Mouse (Mus musculus) liver, adult 2 months (tissue): ENCODE results near the gene Patj.

Experiments used
- CTCF ChIP-seq: fragments of 200-500 bp; IDR thresholded peaks from 2 replicates; pipeline ENCODE4 v1.5.1; 2011; ENCODE audit warnings: low read depth, low read length, control low read depth
- POLR2A ChIP-seq: fragments of 200-500 bp; IDR thresholded peaks from 2 replicates; pipeline ENCODE4 v1.6.1; 2011; ENCODE audit warnings: low read length, control low read depth; ENCODE audit not compliant: insufficient read depth; ENCODE audit errors: extremely low read depth

- TF ChIP-seq CTCF (peak; percentile 49; the same call in 1 of the 2 replicates), POLR2A (no peak)
These were observed 104.6 kb downstream of the Patj start for GRCm38 (mm10) chr4:98500182-98500581.
